ENCODE assay signal across 8 mouse cellular contexts in the genomic region with DNA sequence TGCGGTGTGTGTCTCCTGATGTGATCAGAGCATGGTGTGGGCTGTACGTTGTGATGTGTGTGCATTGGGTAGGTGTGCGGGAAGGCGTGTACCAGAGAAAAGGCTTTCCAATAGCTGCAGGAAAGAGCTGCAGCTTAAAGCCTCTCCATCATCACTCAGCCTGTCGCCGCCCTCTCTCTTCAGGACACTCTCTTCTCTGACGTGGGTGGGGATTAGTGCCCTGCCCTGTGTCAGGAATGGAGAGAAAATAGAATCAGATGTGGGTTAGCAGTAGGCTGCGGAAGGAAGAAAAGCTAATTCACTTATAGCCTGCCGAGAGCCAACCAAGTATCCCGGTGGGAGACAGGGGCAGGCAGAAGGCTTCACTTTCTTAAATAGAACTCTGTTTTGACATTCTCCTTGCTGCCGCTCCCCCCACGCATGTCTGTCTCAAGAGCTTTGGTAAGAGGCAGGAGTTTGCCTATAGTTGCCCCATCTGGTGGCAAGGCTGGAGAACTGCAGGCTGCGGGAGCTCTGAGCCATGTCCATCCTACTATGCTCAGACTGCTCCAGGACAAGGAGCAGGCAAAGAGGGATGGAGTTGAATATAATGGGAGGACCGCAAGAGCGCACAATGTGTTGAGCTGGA. TPM values are rescaled to one million over a fixed set of nuclear protein-coding genes. Genes with fewer than 3 reads are reported as not detected.
DNase-seq lines count a peak whose midpoint lies in the region; ATAC-seq and TF ChIP-seq lines count a peak whose summit lies in the region.

No protein-coding gene starts in this region.

- DNase-seq in ES-CJ7 (ENCODE audit: low read depth, low spot score) = peak; percentile 88
- peak; percentile 73 for DNase-seq in cerebellum, adult 11 months
- DNase-seq in heart, postnatal 10 days = peak; percentile 89 to 90
- peak; percentile 87 to 89 for DNase-seq in kidney, postnatal 4 days
- peak; percentile 81 for DNase-seq in stomach, postnatal 0 days (ENCODE audit: low spot score)

- no peak for TF ChIP-seq EP300 in stomach, postnatal 0 days (optimal IDR thresholded peaks at IDR 0.05)

- WGBS in forebrain, embryonic 15.5 days = 35% methylated on average over 15 of the region's 15 CpGs
- WGBS in liver, embryonic 15.5 days (ENCODE audit: insufficient replicate concordance) = 39% methylated on average over 15 of the region's 15 CpGs
- 47% methylated on average over 15 of the region's 15 CpGs for WGBS in neural tube, embryonic 12.5 days
- 32% methylated on average over 15 of the region's 15 CpGs for WGBS in stomach, postnatal 0 days

- peaks cover 14% of the 10 kb centered on the region for H3K4me1 ChIP-seq in forebrain, embryonic 15.5 days
- peaks cover 19% of the 10 kb centered on the region for H3K4me1 ChIP-seq in liver, embryonic 15.5 days (replicated peaks)
- H3K4me1 ChIP-seq in neural tube, embryonic 12.5 days = peaks cover 12% of the 10 kb centered on the region
- H3K4me1 ChIP-seq in stomach, postnatal 0 days (replicated peaks; ENCODE audit: control insufficient read depth, insufficient read depth) = peaks cover 2% of the 10 kb centered on the region; the same call in 1 of the 2 replicates

- intact Hi-C loops in heart, postnatal 10 days (cut with DNase I) = loop anchor here (1.0 kb wide), 2 partner anchors 65 to 137 kb away; no protein-coding TSS in a partner anchor

- no peaks in the 10 kb centered on the region for H3K27me3 ChIP-seq in forebrain, embryonic 15.5 days
- peaks cover 14% of the 10 kb centered on the region for H3K27me3 ChIP-seq in liver, embryonic 15.5 days
- H3K27me3 ChIP-seq in neural tube, embryonic 12.5 days (replicated peaks) = no peaks in the 10 kb centered on the region
- H3K27me3 ChIP-seq in stomach, postnatal 0 days (ENCODE audit: control insufficient read depth, insufficient read depth, low read length) = no peaks in the 10 kb centered on the region

- H3K27ac ChIP-seq in forebrain, embryonic 15.5 days (replicated peaks) = no peak overlapping the region
- no peak overlapping the region for H3K27ac ChIP-seq in liver, embryonic 15.5 days (replicated peaks)
- H3K27ac ChIP-seq in neural tube, embryonic 12.5 days = no peak overlapping the region
- H3K27ac ChIP-seq in stomach, postnatal 0 days (replicated peaks) = no peak overlapping the region

- H3K9me3 ChIP-seq in forebrain, embryonic 15.5 days = no peaks in the 10 kb centered on the region
- no peaks in the 10 kb centered on the region for H3K9me3 ChIP-seq in liver, embryonic 15.5 days (replicated peaks)
- no peaks in the 10 kb centered on the region for H3K9me3 ChIP-seq in neural tube, embryonic 12.5 days
- no peaks in the 10 kb centered on the region for H3K9me3 ChIP-seq in stomach, postnatal 0 days (ENCODE audit: control insufficient read depth, low read length)

- peak overlapping the region; percentile 2; the same call in 1 of the 2 replicates for H3K4me2 ChIP-seq in forebrain, embryonic 15.5 days (replicated peaks)
- peak overlapping the region; percentile 18; the same call in 1 of the 2 replicates for H3K4me2 ChIP-seq in liver, embryonic 15.5 days
- H3K4me2 ChIP-seq in neural tube, embryonic 12.5 days (replicated peaks) = peak overlapping the region; percentile 33; the same call in 1 of the 2 replicates
- peak overlapping the region; percentile 43 for H3K4me2 ChIP-seq in stomach, postnatal 0 days (replicated peaks; ENCODE audit: low read depth)

- H3K4me3 ChIP-seq in forebrain, embryonic 15.5 days = no peak overlapping the region
- H3K4me3 ChIP-seq in liver, embryonic 15.5 days (replicated peaks) = no peak overlapping the region
- no peak overlapping the region for H3K4me3 ChIP-seq in neural tube, embryonic 12.5 days
- H3K4me3 ChIP-seq in stomach, postnatal 0 days (ENCODE audit: low read depth, low read length) = no peak overlapping the region

- no peaks in the 10 kb centered on the region for H3K36me3 ChIP-seq in forebrain, embryonic 15.5 days
- H3K36me3 ChIP-seq in liver, embryonic 15.5 days (replicated peaks) = no peaks in the 10 kb centered on the region
- no peaks in the 10 kb centered on the region for H3K36me3 ChIP-seq in neural tube, embryonic 12.5 days
- no peaks in the 10 kb centered on the region for H3K36me3 ChIP-seq in stomach, postnatal 0 days (ENCODE audit: control insufficient read depth, insufficient read depth, low read length)

- peak; percentile 53 for ATAC-seq in forebrain, embryonic 15.5 days (replicated peaks)
- no peak for ATAC-seq in liver, embryonic 15.5 days (ENCODE audit: insufficient read depth)
- ATAC-seq in neural tube, embryonic 12.5 days (ENCODE audit: low FRiP score, low read depth) = peak; percentile 56; the same call in 1 of the 2 replicates
- ATAC-seq in stomach, postnatal 0 days (ENCODE audit: low FRiP score, low TSS enrichment) = peak; percentile 47; the same call in 1 of the 2 replicates

- peak; percentile 97 for TF ChIP-seq CTCF in stomach, postnatal 0 days (IDR thresholded peaks at IDR 0.05; ENCODE audit: low read depth)

- H3K9ac ChIP-seq in forebrain, embryonic 15.5 days (replicated peaks) = no peak overlapping the region
- no peak overlapping the region for H3K9ac ChIP-seq in liver, embryonic 15.5 days
- H3K9ac ChIP-seq in neural tube, embryonic 12.5 days = no peak overlapping the region
- no peak overlapping the region for H3K9ac ChIP-seq in stomach, postnatal 0 days (ENCODE audit: low read length)

RNA-seq across cellular contexts. Expression of gene Mgst2, which starts 12.0 kb away (rescaled TPM):
- 0.36 and 0.95 TPM in 2 replicates for polyA plus RNA-seq in forebrain, embryonic 15.5 days (2015; fragmentation: Nextera tagmentation; extraction: Ambion mirVana)
- total RNA-seq in heart, postnatal 10 days (2021) = 1 to 10 TPM in 1 of 2 experiments, under 1 TPM in 1; 0.35 to 2.1 TPM
- 20.8 and 24.4 TPM in 2 replicates for polyA plus RNA-seq in liver, embryonic 15.5 days (2015; fragmentation: Nextera tagmentation; extraction: Ambion mirVana)
- 1.3 and 1.5 TPM in 2 replicates for polyA plus RNA-seq in neural tube, embryonic 12.5 days (2016; fragmentation: Nextera tagmentation; extraction: Ambion mirVana)
- 264 and 268 TPM in 2 replicates for polyA plus RNA-seq in stomach, postnatal 0 days (2015; fragmentation: Nextera tagmentation; extraction: Ambion mirVana)

Comparison
In these comparisons a context has a peak if more than half of its experiments do, and no peak if none do; other contexts are left out.
1. RNA of gene Mgst2, which starts 12.0 kb away (polyA plus RNA-seq): 264 to 268 TPM in stomach, postnatal 0 days; 20.8 to 24.4 TPM in liver, embryonic 15.5 days, 1.3 to 1.5 TPM in neural tube, embryonic 12.5 days and 0.36 to 0.95 TPM in forebrain, embryonic 15.5 days; every median in the first group is over 10 times any median in the second.
2. Peak in every context shown above with its lines, with median percentiles within 50 percentile points of each other: DNase-seq and H3K4me2 ChIP-seq.